Mouse (Mus musculus) G1E (cell line): ENCODE measurements around the gene Akt1s1.
A peak's percentile ranks its signal among the peaks of the same experiment; 100 is the strongest.

Experiments used
- CTCF ChIP-seq: IDR thresholded peaks from 2 replicates; pipeline ENCODE4 v1.5.1; 2012; ENCODE audit warnings: low read depth, low read length, inconsistent platforms, mixed read lengths
- GATA1 ChIP-seq: IDR thresholded peaks from 2 replicates; pipeline ENCODE4 v1.6.1; 2012; ENCODE audit warnings: borderline replicate concordance, low read length, inconsistent platforms, mixed read lengths

GRCm38 (mm10) chr7:44824872-44825271 is 23.9 kb upstream of the Akt1s1 start:
- TF ChIP-seq CTCF (peak; percentile 66; the same call in 1 of the 2 replicates), GATA1 (no peak)
